Mouse (Mus musculus): ENCODE data around the gene 4921504E06Rik. TPM values are rescaled to one million over a fixed set of nuclear protein-coding genes. Genes with fewer than 3 reads are reported as not detected.

The 4921504E06Rik gene
- polyA plus RNA-seq, 1 experiment = not detected

DNA sequence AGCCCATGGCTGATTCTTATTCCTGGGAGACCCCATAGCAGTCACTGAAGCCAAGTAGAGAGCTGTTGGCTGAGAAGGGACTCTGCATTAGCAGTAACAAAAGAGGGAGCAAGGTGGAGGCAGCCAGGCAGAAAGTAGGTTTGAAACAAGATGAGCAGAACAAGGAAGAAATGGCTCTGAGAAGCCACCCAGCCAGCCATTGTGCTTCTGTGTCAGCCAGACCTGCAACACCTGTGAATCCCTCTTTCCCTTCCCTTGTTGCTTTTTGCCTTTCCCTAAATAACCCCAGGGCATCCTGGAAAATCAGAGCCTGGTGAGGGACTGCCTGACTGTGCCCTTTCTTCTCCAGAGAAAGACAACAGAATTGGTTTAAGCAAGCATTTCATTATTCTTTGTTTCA, 131.5 kb downstream of the 4921504E06Rik start:
- Histone ChIP-seq H3K27ac (ENCODE audit: insufficient read depth, low read depth, low read length) (no peak overlapping the region), H3K27me3 (ENCODE audit: control insufficient read depth, insufficient read depth, low read length) (no peaks in the 10 kb centered on the region), H3K36me3 (ENCODE audit: control insufficient read depth, insufficient read depth, low read length) (no peaks in the 10 kb centered on the region), H3K4me3 (ENCODE audit: low read depth, low read length) (no peak overlapping the region), H3K4me1 (ENCODE audit: control insufficient read depth, insufficient read depth, insufficient read length, low read length) (no peaks in the 10 kb centered on the region)
- TF ChIP-seq POLR2A (IDR thresholded peaks at IDR 0.05; ENCODE audit: low read depth, low read length) (no peak), CTCF (IDR thresholded peaks at IDR 0.05; ENCODE audit: extremely low read depth, insufficient read length, insufficient replicate concordance, low read depth, low read length) (no peak)

DNA sequence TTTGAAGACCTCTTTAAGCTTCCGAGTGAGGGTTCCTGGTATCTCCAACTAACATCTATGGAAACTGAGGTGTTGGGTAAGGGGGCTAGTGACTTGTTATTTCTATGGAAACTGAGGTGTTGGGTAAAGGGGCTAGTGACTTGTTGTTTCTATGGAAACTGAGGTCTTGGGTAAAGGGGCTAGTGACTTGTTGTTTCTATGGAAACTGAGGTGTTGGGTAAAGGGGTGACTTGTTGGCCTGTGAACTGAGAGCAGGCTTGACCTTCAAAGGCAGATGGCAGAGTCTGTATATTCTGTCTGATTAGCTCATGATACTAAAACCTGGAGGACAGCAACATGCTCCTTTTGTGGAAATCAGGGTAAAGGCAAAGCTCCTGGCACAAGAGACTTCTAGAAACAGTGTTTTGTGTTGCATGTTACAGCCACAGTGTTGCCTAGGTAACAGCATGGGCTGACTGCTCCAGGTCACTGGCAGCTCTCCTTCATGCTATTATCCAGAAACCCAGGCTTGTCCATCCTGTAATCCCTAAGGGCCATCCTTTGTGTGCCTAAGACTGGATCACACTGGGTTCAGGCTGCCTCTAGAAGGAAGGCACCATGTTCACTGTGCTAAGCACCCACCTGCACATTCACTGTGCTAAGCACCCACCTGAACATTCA, 133.9 kb downstream of the 4921504E06Rik start:
- WGBS = 46% methylated on average over 1 of the region's 1 CpGs
- Histone ChIP-seq H3K4me1 (ENCODE audit: control insufficient read depth, insufficient read depth, insufficient read length, low read length) (no peaks in the 10 kb centered on the region), H3K27ac (ENCODE audit: insufficient read depth, low read depth, low read length) (no peak overlapping the region), H3K27me3 (ENCODE audit: control insufficient read depth, insufficient read depth, low read length) (no peaks in the 10 kb centered on the region), H3K36me3 (ENCODE audit: control insufficient read depth, insufficient read depth, low read length) (no peaks in the 10 kb centered on the region), H3K4me3 (ENCODE audit: low read depth, low read length) (no peak overlapping the region)
- TF ChIP-seq POLR2A (IDR thresholded peaks at IDR 0.05; ENCODE audit: low read depth, low read length) (no peak), CTCF (IDR thresholded peaks at IDR 0.05; ENCODE audit: extremely low read depth, insufficient read length, insufficient replicate concordance, low read depth, low read length) (no peak)

DNA sequence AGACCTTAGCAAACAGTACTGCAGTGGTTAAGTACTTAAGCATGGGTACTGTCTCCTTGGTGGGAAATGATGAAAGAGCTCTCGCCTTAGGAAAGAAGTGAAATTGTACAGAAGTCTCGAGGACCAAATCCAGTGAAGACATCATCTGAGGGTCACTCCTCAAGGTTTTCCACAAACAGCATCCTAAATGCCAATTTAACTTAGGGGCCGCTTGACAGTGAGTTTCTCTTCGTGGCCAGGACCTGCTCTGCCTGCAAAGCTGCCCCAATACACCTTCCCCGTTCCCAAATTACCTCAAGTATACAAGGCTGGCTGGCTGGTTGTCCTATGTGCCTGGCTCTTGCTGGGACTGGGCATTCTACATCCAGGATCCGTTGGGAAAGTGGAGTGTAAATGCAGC, 137.6 kb downstream of the 4921504E06Rik start:
- H3K27ac ChIP-seq (ENCODE audit: insufficient read depth, low read depth, low read length) = no peak overlapping the region
- H3K4me1 ChIP-seq (ENCODE audit: control insufficient read depth, insufficient read depth, insufficient read length, low read length) = no peaks in the 10 kb centered on the region
- no peaks in the 10 kb centered on the region for H3K27me3 ChIP-seq (ENCODE audit: control insufficient read depth, insufficient read depth, low read length)
- no peak overlapping the region for H3K4me3 ChIP-seq (ENCODE audit: low read depth, low read length)
- WGBS = 59% methylated on average over 6 of the region's 6 CpGs
- no peaks in the 10 kb centered on the region for H3K36me3 ChIP-seq (ENCODE audit: control insufficient read depth, insufficient read depth, low read length)
- TF ChIP-seq CTCF (IDR thresholded peaks at IDR 0.05; ENCODE audit: extremely low read depth, insufficient read length, insufficient replicate concordance, low read depth, low read length) (no peak), POLR2A (IDR thresholded peaks at IDR 0.05; ENCODE audit: low read depth, low read length) (no peak)

DNA sequence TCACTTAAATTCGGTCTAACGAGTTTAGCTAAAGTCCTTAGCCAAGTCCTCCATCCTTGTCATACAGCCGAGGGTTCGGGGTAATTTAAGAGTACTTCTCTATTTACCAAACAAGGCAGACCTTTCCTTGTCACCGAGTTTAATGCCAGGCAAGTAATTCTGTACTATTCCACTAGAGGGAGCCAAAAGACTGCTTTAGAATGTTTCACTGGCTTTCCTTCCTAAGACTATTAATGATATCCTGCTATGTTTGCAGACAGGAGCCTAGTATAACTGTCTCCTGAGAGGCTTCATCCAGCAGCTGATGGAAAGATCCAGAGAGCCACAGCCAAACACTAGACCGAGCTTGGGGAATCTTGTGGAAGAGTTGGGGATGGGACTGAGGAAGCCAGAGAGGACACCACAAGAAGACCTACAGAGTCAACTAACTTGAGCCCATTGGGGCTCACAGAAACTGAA, 138.6 kb downstream of the 4921504E06Rik start:
- no peaks in the 10 kb centered on the region for H3K27me3 ChIP-seq (ENCODE audit: control insufficient read depth, insufficient read depth, low read length)
- WGBS = 2% methylated on average over 6 of the region's 6 CpGs
- no peak overlapping the region for H3K27ac ChIP-seq (ENCODE audit: insufficient read depth, low read depth, low read length)
- no peak for TF ChIP-seq POLR2A (IDR thresholded peaks at IDR 0.05; ENCODE audit: low read depth, low read length)
- TF ChIP-seq CTCF (IDR thresholded peaks at IDR 0.05; ENCODE audit: extremely low read depth, insufficient read length, insufficient replicate concordance, low read depth, low read length) = peak; percentile 17; the same call in 1 of the 2 replicates
- no peaks in the 10 kb centered on the region for H3K36me3 ChIP-seq (ENCODE audit: control insufficient read depth, insufficient read depth, low read length)
- no peaks in the 10 kb centered on the region for H3K4me1 ChIP-seq (ENCODE audit: control insufficient read depth, insufficient read depth, insufficient read length, low read length)
- H3K4me3 ChIP-seq (ENCODE audit: low read depth, low read length) = no peak overlapping the region

DNA sequence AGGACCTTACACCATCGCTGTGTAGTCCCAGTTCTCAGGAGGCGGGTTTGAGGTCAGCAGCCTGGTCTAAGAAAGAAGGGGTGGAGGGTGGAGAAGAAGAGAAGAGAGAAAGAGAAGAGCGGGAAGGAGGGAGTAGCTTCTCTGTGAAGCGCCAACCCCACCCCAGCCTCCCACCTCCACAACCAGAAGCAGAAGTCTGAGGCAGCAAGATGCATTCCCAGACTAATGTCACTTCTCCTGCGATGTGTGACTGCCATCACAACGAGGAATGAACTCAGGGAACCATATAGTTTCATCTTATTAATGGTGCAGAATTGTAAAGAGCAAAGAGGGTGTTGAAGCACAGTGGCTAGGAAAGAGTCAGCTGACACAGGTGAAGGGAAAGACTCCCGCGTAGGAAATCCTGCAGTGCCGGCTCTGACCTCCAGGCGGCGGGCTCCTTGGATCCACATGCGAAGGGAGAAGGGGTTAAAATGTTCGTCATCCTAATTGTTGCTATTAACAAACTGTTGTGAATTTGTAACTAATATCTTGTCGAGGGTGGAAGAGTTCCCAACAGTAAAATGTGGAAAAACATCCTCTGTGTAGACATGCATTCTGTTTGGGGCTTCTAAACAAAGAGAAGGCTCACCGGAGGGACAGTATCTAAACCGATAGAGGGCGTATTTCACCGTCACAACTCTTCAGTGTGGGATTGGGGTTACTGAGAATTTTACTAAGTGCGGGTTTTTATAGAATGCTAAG, 139.3 kb downstream of the 4921504E06Rik start:
- no peak overlapping the region for H3K4me3 ChIP-seq (ENCODE audit: low read depth, low read length)
- no peaks in the 10 kb centered on the region for H3K36me3 ChIP-seq (ENCODE audit: control insufficient read depth, insufficient read depth, low read length)
- TF ChIP-seq POLR2A (IDR thresholded peaks at IDR 0.05; ENCODE audit: low read depth, low read length) (no peak), CTCF (IDR thresholded peaks at IDR 0.05; ENCODE audit: extremely low read depth, insufficient read length, insufficient replicate concordance, low read depth, low read length) (peak; percentile 88; the same call in 1 of the 2 replicates)
- no peaks in the 10 kb centered on the region for H3K4me1 ChIP-seq (ENCODE audit: control insufficient read depth, insufficient read depth, insufficient read length, low read length)
- WGBS = 20% methylated on average over 19 of the region's 19 CpGs
- H3K27ac ChIP-seq (ENCODE audit: insufficient read depth, low read depth, low read length) = no peak overlapping the region
- no peaks in the 10 kb centered on the region for H3K27me3 ChIP-seq (ENCODE audit: control insufficient read depth, insufficient read depth, low read length)

Other genes with a start within 250 kb of the 4921504E06Rik start
- gene Msrb2, start 182.5 kb downstream of the 4921504E06Rik start, polyA plus RNA-seq (2012; rRNA removed) = 1.3 and 1.5 TPM in 2 replicates
- gene Ptf1a, start 108.3 kb downstream of the 4921504E06Rik start, polyA plus RNA-seq (2012; rRNA removed) = 31.2 TPM in 1 of 2 replicates, not detected in the other
- 4.4 and 6.1 TPM in 2 replicates for gene Otud1, start 103.8 kb upstream of the 4921504E06Rik start, polyA plus RNA-seq (2012; rRNA removed)